Mouse (Mus musculus) testis, adult 2 months (tissue): ENCODE results near the gene Nkiras1. TPM values are rescaled to one million over a fixed set of nuclear protein-coding genes. Genes with fewer than 3 reads are reported as not detected.
"Not testable (repeated sequence)": the region's sequence is repeated elsewhere in the genome, so short reads cannot be mapped to it uniquely, and the experiment has no call there.

ENCODE experiments used
- H3K27ac ChIP-seq: fragments of 200-500 bp; 2 replicates; pipeline ENCODE4 v1.5.1; 2012; ENCODE audit warnings: low read depth, low read length; ENCODE audit not compliant: control insufficient read depth, insufficient read depth
- H3K27me3 ChIP-seq: fragments of 200-500 bp; 2 replicates; pipeline ENCODE4 v1.6.1; 2012; ENCODE audit warnings: mild to moderate bottlenecking, low read length, moderate library complexity; ENCODE audit not compliant: control insufficient read depth, insufficient read depth
- H3K36me3 ChIP-seq: fragments of 200-500 bp; 2 replicates; pipeline ENCODE4 v1.6.1; 2012; ENCODE audit warnings: mild to moderate bottlenecking, low read length; ENCODE audit not compliant: control insufficient read depth, insufficient read depth
- H3K4me1 ChIP-seq: fragments of 200-500 bp; 2 replicates; pipeline ENCODE4 v1.6.1; 2012; ENCODE audit warnings: low read length; ENCODE audit not compliant: control insufficient read depth, insufficient read depth
- H3K4me3 ChIP-seq: fragments of 200-500 bp; 2 replicates; pipeline ENCODE4 v1.5.1; 2012; ENCODE audit warnings: low read depth, mild to moderate bottlenecking, low read length, moderate library complexity, mixed read lengths; ENCODE audit not compliant: control insufficient read depth
- CTCF ChIP-seq: fragments of 200-500 bp; IDR thresholded peaks from 2 replicates; pipeline ENCODE4 v1.5.1; 2012; ENCODE audit warnings: low read depth, mild to moderate bottlenecking, inconsistent platforms, low read length, moderate library complexity; ENCODE audit not compliant: control insufficient read depth, insufficient read depth, insufficient replicate concordance
- POLR2A ChIP-seq: fragments of 200-500 bp; IDR thresholded peaks from 2 replicates; pipeline ENCODE4 v1.6.1; 2012; ENCODE audit warnings: low read depth, mild to moderate bottlenecking, inconsistent platforms, low read length, moderate library complexity; ENCODE audit not compliant: control insufficient read depth
- polyA plus RNA-seq: library from polyadenylated mRNA; depleted of rRNA; stranded (reverse); fragments of >200 nt; gene quantifications from 2 replicates; pipeline ENCODE4 v1.2.3, GENCODE M21; 2012

Nkiras1 gene
- polyA plus RNA-seq, 1 experiment: 4.7 TPM

- Histone ChIP-seq H3K27ac (no peak overlapping the region), H3K36me3 (no peaks in the 10 kb centered on the region), H3K27me3 (no peaks in the 10 kb centered on the region), H3K4me3 (no peak overlapping the region), H3K4me1 (peaks cover 4% of the 10 kb centered on the region)
- TF ChIP-seq POLR2A (no peak), CTCF (no peak)
These were observed 29.1 kb upstream of the Nkiras1 start for GRCm38 (mm10) chr14:18241786-18242185.

- no peaks in the 10 kb centered on the region for H3K36me3 ChIP-seq
- no peak overlapping the region for H3K4me3 ChIP-seq
- no peak overlapping the region for H3K27ac ChIP-seq
- no peaks in the 10 kb centered on the region for H3K27me3 ChIP-seq
- TF ChIP-seq CTCF (no peak), POLR2A (no peak)
- H3K4me1 ChIP-seq: peaks cover 4% of the 10 kb centered on the region
These were observed 28.3 kb upstream of the Nkiras1 start for GRCm38 (mm10) chr14:18242638-18243130.

- TF ChIP-seq POLR2A: no peak
- no peak for TF ChIP-seq CTCF
- Histone ChIP-seq H3K27me3 (no peaks in the 10 kb centered on the region), H3K4me3 (no peak overlapping the region), H3K4me1 (no peaks in the 10 kb centered on the region), H3K27ac (no peak overlapping the region), H3K36me3 (no peaks in the 10 kb centered on the region)
These were observed 9.7 kb upstream of the Nkiras1 start for GRCm38 (mm10) chr14:18261203-18261602.

- Histone ChIP-seq H3K27ac (no peak overlapping the region), H3K36me3 (no peaks in the 10 kb centered on the region; the same call in 1 of the 2 replicates), H3K27me3 (no peaks in the 10 kb centered on the region), H3K4me1 (no peaks in the 10 kb centered on the region), H3K4me3 (no peak overlapping the region)
- TF ChIP-seq CTCF (no peak), POLR2A (no peak)
These were observed 7.5 kb upstream of the Nkiras1 start for GRCm38 (mm10) chr14:18263427-18263826.

GRCm38 (mm10) chr14:18269947-18270528, 898 bp upstream of the Nkiras1 start:
- peak overlapping the region; percentile 91 for H3K4me3 ChIP-seq
- H3K4me1 ChIP-seq, H3K36me3 ChIP-seq, H3K27me3 ChIP-seq: not testable (repeated sequence)
- peak overlapping the region; percentile 83 for H3K27ac ChIP-seq

GRCm38 (mm10) chr14:18271666-18272065, 730 bp downstream of the Nkiras1 start:
- TF ChIP-seq POLR2A (no peak), CTCF (no peak)
- H3K27ac ChIP-seq: no peak overlapping the region

GRCm38 (mm10) chr14:18274526-18274925, 3.6 kb downstream of the Nkiras1 start:
- H3K4me1 ChIP-seq: peaks cover 4% of the 10 kb centered on the region
- H3K36me3 ChIP-seq: peaks cover 2% of the 10 kb centered on the region
- no peak overlapping the region for H3K27ac ChIP-seq
- TF ChIP-seq CTCF (no peak), POLR2A (no peak)
- H3K27me3 ChIP-seq: no peaks in the 10 kb centered on the region
- no peak overlapping the region for H3K4me3 ChIP-seq

More at GRCm38 (mm10) chr14:18271666-18272065, 730 bp downstream of the Nkiras1 start:
- Histone ChIP-seq H3K27me3 (no peaks in the 10 kb centered on the region), H3K36me3 (no peaks in the 10 kb centered on the region; the same call in 1 of the 2 replicates), H3K4me3 (no peak overlapping the region; the same call in 1 of the 2 replicates), H3K4me1 (peaks cover 4% of the 10 kb centered on the region)

- H3K4me1 ChIP-seq: no peaks in the 10 kb centered on the region
- H3K36me3 ChIP-seq: peaks cover 2% of the 10 kb centered on the region
- no peak for TF ChIP-seq CTCF
- TF ChIP-seq POLR2A: no peak
- H3K27me3 ChIP-seq: no peaks in the 10 kb centered on the region
- H3K4me3 ChIP-seq: no peak overlapping the region
- H3K27ac ChIP-seq: no peak overlapping the region
These were observed 9.4 kb downstream of the Nkiras1 start for GRCm38 (mm10) chr14:18280375-18280774.
